Mouse (Mus musculus) midbrain, embryonic 14.5 days (tissue): ENCODE measurements around the gene Apc2. TPM values are rescaled to one million over a fixed set of nuclear protein-coding genes. Genes with fewer than 3 reads are reported as not detected.
"Not testable (repeated sequence)": the region's sequence is repeated elsewhere in the genome, so short reads cannot be mapped to it uniquely, and the experiment has no call there.

Experiments
- ATAC-seq: fragments of 200-750 bp; cut with Nextera tagmentation; 2 replicates; pipeline ENCODE4 v1.8.0; 2017; ENCODE audit warnings: moderate number of reproducible peaks, moderate library complexity; ENCODE audit not compliant: low FRiP score, low TSS enrichment
- DNase-seq: peaks from one replicate; pipeline ENCODE4 v3.0.0-alpha.2; 2015
- H3K27ac ChIP-seq: fragments of 300-500 bp; sonication (generic); replicated peaks from 2 replicates; pipeline ENCODE4 v1.5.1; 2014; ENCODE audit warnings: mild to moderate bottlenecking, low read depth, low read length, moderate library complexity
- H3K27me3 ChIP-seq: fragments of 300-500 bp; sonication (generic); 2 replicates; pipeline ENCODE4 v1.6.1; 2014; ENCODE audit warnings: low read length, control low read depth, mixed read lengths; ENCODE audit not compliant: control insufficient read depth, insufficient read depth
- H3K36me3 ChIP-seq: fragments of 300-500 bp; sonication (generic); 2 replicates; pipeline ENCODE4 v1.6.1; 2014; ENCODE audit warnings: low read length, control low read depth; ENCODE audit not compliant: control insufficient read depth, insufficient read depth
- H3K4me1 ChIP-seq: fragments of 300-500 bp; sonication (generic); 2 replicates; pipeline ENCODE4 v1.6.1; 2014; ENCODE audit warnings: mild to moderate bottlenecking, antibody characterized with exemption, low read length, control low read depth; ENCODE audit not compliant: control insufficient read depth, insufficient read depth
- H3K4me2 ChIP-seq: fragments of 300-500 bp; sonication (generic); 2 replicates; pipeline ENCODE4 v1.6.1; 2014; ENCODE audit warnings: mild to moderate bottlenecking, low read length, moderate library complexity
- H3K4me3 ChIP-seq: fragments of 300-500 bp; sonication (generic); replicated peaks from 2 replicates; pipeline ENCODE4 v1.5.1; 2014; ENCODE audit warnings: low read depth, low read length
- H3K9ac ChIP-seq: fragments of 300-500 bp; sonication (generic); replicated peaks from 2 replicates; pipeline ENCODE4 v1.6.1; 2014; ENCODE audit warnings: mild to moderate bottlenecking, low read length, moderate library complexity
- H3K9me3 ChIP-seq: fragments of 300-500 bp; sonication (generic); 2 replicates; pipeline ENCODE4 v1.6.1; 2016; ENCODE audit warnings: low read length, control low read depth, mixed read lengths; ENCODE audit not compliant: control insufficient read depth
- WGBS: fragments of 180-500 bp; shearing (Covaris S2); extraction: QIAGEN DNeasy Blood & Tissue Kit; methylation state at CpG from one replicate; pipeline ENCODE4 v1.1.7; 2014; 5-methylcytosine and 5-hydroxymethylcytosine counted together
- polyA plus RNA-seq: library from polyadenylated mRNA; unstranded; fragments of >200 nt; fragmentation: Nextera tagmentation; extraction: Ambion mirVana; gene quantifications from 2 replicates; pipeline ENCODE4 v1.2.1, GENCODE M21; 2014

The Apc2 gene
- polyA plus RNA-seq, 1 experiment from 2014 or later: 259 TPM

GRCm38 (mm10) chr10:80345929-80346328, 50.2 kb downstream of the Apc2 start:
- 78% methylated on average over 5 of the region's 6 CpGs for WGBS
- not testable (repeated sequence) for H3K9ac ChIP-seq, H3K4me1 ChIP-seq

GRCm38 (mm10) chr10:80347514-80347967, 51.8 kb downstream of the Apc2 start:
- Histone ChIP-seq H3K4me1 (peaks cover 3% of the 10 kb centered on the region; the same call in 1 of the 2 replicates), H3K4me2 (no peak overlapping the region), H3K27ac (no peak overlapping the region), H3K9ac (no peak overlapping the region), H3K9me3 (no peaks in the 10 kb centered on the region), H3K4me3 (no peak overlapping the region), H3K36me3 (no peaks in the 10 kb centered on the region), H3K27me3 (peaks cover 82% of the 10 kb centered on the region)
- no peak for ATAC-seq
- DNase-seq: no peak
- WGBS: 16% methylated on average over 17 of the region's 17 CpGs

More at GRCm38 (mm10) chr10:80345929-80346328, 50.2 kb downstream of the Apc2 start:
- not testable (repeated sequence) for H3K4me3 ChIP-seq, ATAC-seq, H3K9me3 ChIP-seq, H3K27ac ChIP-seq, H3K4me2 ChIP-seq, H3K36me3 ChIP-seq, DNase-seq
- peaks cover 93% of the 10 kb centered on the region for H3K27me3 ChIP-seq

GRCm38 (mm10) chr10:80348244-80348781, 52.5 kb downstream of the Apc2 start, which contains the start of gene Adamtsl5:
TSS of gene Adamtsl5 (minus strand) at chr10:80348412.
- no peak for ATAC-seq
- Histone ChIP-seq H3K36me3 (no peaks in the 10 kb centered on the region), H3K4me2 (peak within 1 kb of the TSS; percentile 28; the same call in 1 of the 2 replicates), H3K9ac (no peak within 1 kb of the TSS), H3K9me3 (no peaks in the 10 kb centered on the region), H3K4me3 (no peak within 1 kb of the TSS), H3K27ac (no peak within 1 kb of the TSS), H3K27me3 (peaks cover 77% of the 10 kb centered on the region), H3K4me1 (no peaks in the 10 kb centered on the region)
- peak; percentile 58 for DNase-seq
- under 1% methylated on average over 42 of the region's 42 CpGs for WGBS

- DNase-seq (no peak), ATAC-seq (no peak)
- H3K27ac ChIP-seq: no peak overlapping the region
- no peak overlapping the region for H3K9ac ChIP-seq
- WGBS: 15% methylated on average over 26 of the region's 26 CpGs
- H3K36me3 ChIP-seq: no peaks in the 10 kb centered on the region
- H3K4me1 ChIP-seq: no peaks in the 10 kb centered on the region
- H3K4me3 ChIP-seq: no peak overlapping the region
- peaks cover 70% of the 10 kb centered on the region for H3K27me3 ChIP-seq
- H3K9me3 ChIP-seq: no peaks in the 10 kb centered on the region
- H3K4me2 ChIP-seq: no peak overlapping the region
These were observed 53.2 kb downstream of the Apc2 start for GRCm38 (mm10) chr10:80348981-80349380.

- DNase-seq (peak; percentile 88), ATAC-seq (peak; percentile 68; the same call in 1 of the 2 replicates)
- H3K27ac ChIP-seq: no peak overlapping the region
- H3K4me2 ChIP-seq: no peak overlapping the region
- WGBS: 3% methylated on average over 7 of the region's 7 CpGs
- H3K27me3 ChIP-seq: peaks cover 66% of the 10 kb centered on the region
- H3K4me3 ChIP-seq: no peak overlapping the region
- no peak overlapping the region for H3K9ac ChIP-seq
- no peaks in the 10 kb centered on the region for H3K9me3 ChIP-seq
- no peaks in the 10 kb centered on the region for H3K36me3 ChIP-seq
- no peaks in the 10 kb centered on the region for H3K4me1 ChIP-seq
These were observed 54.5 kb downstream of the Apc2 start for GRCm38 (mm10) chr10:80350292-80350691.

GRCm38 (mm10) chr10:80351896-80352295, 56.1 kb downstream of the Apc2 start:
- Histone ChIP-seq H3K36me3 (no peaks in the 10 kb centered on the region), H3K4me1 (peaks cover 7% of the 10 kb centered on the region; the same call in 1 of the 2 replicates), H3K27ac (no peak overlapping the region), H3K27me3 (peaks cover 67% of the 10 kb centered on the region), H3K9me3 (no peaks in the 10 kb centered on the region), H3K4me3 (no peak overlapping the region), H3K4me2 (no peak overlapping the region), H3K9ac (no peak overlapping the region)
- ATAC-seq: no peak
- 22% methylated on average over 11 of the region's 11 CpGs for WGBS
- no peak for DNase-seq

GRCm38 (mm10) chr10:80352727-80353126, 57.0 kb downstream of the Apc2 start:
- no peak overlapping the region for H3K9ac ChIP-seq

GRCm38 (mm10) chr10:80355431-80355830, 59.7 kb downstream of the Apc2 start:
- Histone ChIP-seq H3K9ac (no peak overlapping the region), H3K27me3 (peaks cover 56% of the 10 kb centered on the region), H3K4me3 (no peak overlapping the region), H3K27ac (no peak overlapping the region), H3K9me3 (no peaks in the 10 kb centered on the region), H3K36me3 (no peaks in the 10 kb centered on the region), H3K4me2 (no peak overlapping the region), H3K4me1 (peaks cover 7% of the 10 kb centered on the region; the same call in 1 of the 2 replicates)
- no peak for DNase-seq
- no peak for ATAC-seq
- 5% methylated on average over 9 of the region's 9 CpGs for WGBS

More at GRCm38 (mm10) chr10:80352727-80353126, 57.0 kb downstream of the Apc2 start:
- Histone ChIP-seq H3K27me3 (peaks cover 69% of the 10 kb centered on the region), H3K27ac (no peak overlapping the region), H3K9me3 (no peaks in the 10 kb centered on the region), H3K4me2 (no peak overlapping the region), H3K4me1 (peaks cover 7% of the 10 kb centered on the region; the same call in 1 of the 2 replicates), H3K4me3 (no peak overlapping the region), H3K36me3 (no peaks in the 10 kb centered on the region)
- DNase-seq (no peak), ATAC-seq (no peak)
- 69% methylated on average over 8 of the region's 8 CpGs for WGBS
